Mouse (Mus musculus): ENCODE measurements around the gene Klk7. TPM values are rescaled to one million over a fixed set of nuclear protein-coding genes. Genes with fewer than 3 reads are reported as not detected.

The Klk7 gene
- total RNA-seq, 1 experiment from 2014 or later = not detected

DNA sequence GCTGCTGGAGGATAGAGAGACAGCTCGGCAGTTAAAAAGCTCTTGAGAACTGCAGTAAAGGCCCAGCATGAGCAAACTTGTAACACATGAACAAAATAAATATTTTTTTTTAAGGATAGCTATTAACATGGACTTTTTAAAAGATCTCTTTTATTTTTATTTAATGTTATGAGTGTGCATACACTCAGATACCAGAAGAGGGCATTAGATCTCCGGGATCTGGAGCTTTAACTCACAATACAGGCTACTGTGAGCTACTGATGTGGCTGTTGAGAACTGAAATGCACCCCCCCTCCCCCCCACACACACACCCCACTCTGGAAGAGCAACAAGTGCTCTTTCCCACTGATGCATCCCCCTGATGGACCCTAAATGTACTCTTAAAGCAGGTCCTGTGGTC, 21.8 kb upstream of the Klk7 start:
- ATAC-seq (replicated peaks; ENCODE audit: insufficient number of reproducible peaks, low FRiP score, low TSS enrichment, poor library complexity, severe bottlenecking) = no peak

DNA sequence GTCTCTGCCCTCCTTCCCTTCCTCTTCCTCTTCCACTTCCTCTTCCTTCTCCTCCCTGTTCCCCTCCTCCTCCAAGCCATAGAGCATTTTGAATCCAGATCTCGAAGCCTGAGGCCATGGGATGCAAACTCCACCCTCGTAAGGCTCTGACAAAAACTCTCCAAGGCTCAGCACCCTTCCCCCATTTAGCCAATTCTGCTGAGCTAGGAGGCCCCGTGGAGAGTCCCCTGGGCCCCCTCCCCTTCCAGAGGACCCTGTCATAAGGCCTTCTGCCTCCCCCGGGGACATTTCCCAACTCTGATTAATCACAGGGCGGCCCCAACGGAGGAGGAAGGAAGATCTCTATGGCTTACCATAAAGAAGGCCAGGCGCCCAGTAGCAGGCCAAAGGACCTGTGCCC, 19.5 kb upstream of the Klk7 start, which contains the start of gene Klk9:
Gene Klk9, plus strand, starts transcription at position 301 of the 400 bp plus-strand sequence.
- ATAC-seq (replicated peaks; ENCODE audit: insufficient number of reproducible peaks, low FRiP score, low TSS enrichment, poor library complexity, severe bottlenecking) = no peak

DNA sequence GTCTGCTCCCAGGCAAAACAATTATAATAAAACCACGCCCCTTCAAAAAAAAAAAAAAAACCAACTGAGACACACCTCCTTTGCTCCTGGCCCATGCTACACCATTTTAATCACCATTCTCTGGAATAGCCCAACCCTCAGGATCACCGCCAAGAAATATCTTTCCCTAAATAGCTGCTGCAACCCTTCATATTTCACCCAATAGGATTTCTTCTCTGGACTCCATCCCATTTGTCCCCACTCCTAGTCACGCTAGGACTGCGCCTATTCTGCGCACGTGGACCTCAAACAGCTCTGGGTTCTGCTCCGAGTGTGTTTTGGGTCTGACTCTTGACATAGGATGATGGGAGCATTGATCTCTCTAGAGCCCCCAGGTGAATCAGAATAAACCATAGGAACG, 14.7 kb upstream of the Klk7 start:
- ATAC-seq (replicated peaks; ENCODE audit: insufficient number of reproducible peaks, low FRiP score, low TSS enrichment, poor library complexity, severe bottlenecking) = no peak

DNA sequence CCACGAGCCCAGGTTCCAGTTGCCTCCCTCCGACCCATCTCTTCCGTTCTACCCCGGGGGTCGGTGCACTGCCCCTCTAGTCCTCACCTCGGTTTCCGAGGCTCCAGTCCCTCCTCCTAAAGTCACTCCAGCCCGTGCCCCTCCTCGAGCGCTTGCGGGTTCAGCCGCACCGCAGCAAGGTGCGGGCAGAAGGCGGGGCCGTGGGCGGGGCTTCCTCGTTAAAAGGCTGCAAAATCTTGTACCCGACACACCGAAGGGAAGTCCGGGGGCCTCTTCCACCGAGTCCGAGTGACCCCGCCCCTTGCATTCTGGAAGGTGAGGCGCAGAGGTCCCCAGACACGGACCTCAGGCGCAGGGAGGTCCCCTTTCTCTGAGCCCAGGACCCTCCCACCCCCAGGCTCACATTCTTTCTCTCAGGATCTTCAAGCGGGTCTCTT, 13.7 kb upstream of the Klk7 start, which contains the start of gene Klk8:
Gene Klk8, plus strand, starts transcription at position 245 of the 437 bp plus-strand sequence.
- no peak for ATAC-seq (replicated peaks; ENCODE audit: insufficient number of reproducible peaks, low FRiP score, low TSS enrichment, poor library complexity, severe bottlenecking)

DNA sequence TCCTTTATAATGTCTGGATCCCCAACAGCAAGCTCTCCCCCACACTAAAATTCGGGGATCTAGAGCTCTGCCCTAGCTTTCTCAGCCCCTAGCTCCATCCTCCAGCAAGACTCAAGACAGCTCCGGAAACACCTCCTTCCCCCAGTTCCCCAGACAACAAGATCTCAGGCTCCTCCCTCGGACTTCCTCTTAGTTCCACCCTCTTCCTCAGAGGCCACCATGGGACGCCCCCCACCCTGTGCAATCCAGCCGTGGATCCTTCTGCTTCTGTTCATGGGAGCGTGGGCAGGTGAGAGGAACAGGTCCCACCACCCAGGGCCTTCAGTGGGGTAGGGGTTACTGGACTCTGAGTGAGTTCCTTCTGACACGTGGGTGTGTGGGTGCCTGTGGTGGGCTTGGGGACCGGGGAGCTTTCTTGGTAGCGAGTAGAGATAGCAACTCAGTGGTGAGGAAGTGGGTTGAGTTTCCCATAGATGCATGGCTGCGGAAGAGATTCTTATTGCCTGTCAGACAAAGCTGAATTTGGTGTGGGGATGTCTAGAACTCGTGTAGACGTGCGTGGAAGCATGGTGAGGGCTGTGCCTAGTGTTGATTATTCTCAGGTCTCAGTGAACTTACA, 13.1 kb upstream of the Klk7 start:
- no peak for ATAC-seq (replicated peaks; ENCODE audit: insufficient number of reproducible peaks, low FRiP score, low TSS enrichment, poor library complexity, severe bottlenecking)

DNA sequence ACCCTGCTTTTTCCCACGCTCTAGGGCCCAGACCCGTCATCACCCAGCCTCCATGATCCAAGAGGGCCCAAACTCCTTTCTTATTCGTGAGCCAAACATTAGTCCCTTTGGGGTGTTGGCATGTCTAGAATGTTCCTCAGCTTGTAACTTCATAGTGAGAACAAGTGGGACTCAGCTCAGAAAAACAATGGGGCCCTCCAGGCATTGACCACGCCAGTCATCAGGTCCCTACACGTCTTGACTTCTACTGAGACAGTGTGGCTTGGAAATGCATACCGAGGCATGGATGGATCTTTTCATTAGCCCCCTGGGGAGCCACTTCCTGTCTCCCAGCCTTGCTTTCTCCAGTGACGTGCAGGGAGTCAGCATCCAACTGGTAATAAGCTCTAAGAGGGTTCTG, 11.2 kb upstream of the Klk7 start:
- ATAC-seq (replicated peaks; ENCODE audit: insufficient number of reproducible peaks, low FRiP score, low TSS enrichment, poor library complexity, severe bottlenecking) = no peak

DNA sequence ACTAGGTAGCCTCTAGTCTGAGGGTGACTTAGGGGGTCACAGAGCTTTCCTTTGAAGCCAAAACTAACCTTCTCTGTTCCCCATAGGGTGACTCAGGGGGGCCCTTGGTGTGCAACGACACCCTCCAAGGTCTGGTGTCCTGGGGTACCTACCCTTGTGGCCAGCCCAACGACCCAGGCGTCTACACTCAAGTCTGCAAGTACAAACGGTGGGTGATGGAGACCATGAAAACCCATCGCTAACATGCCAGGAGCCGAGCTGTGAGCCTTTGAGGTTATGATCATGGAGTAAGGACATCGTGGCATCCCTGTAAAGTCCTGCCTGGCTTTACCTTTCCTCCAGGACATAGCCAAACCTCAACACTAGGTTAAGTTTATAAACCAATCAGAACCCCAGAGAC, 4.1 kb downstream of the Klk7 start:
- no peak for ATAC-seq (replicated peaks; ENCODE audit: insufficient number of reproducible peaks, low FRiP score, low TSS enrichment, poor library complexity, severe bottlenecking)

DNA sequence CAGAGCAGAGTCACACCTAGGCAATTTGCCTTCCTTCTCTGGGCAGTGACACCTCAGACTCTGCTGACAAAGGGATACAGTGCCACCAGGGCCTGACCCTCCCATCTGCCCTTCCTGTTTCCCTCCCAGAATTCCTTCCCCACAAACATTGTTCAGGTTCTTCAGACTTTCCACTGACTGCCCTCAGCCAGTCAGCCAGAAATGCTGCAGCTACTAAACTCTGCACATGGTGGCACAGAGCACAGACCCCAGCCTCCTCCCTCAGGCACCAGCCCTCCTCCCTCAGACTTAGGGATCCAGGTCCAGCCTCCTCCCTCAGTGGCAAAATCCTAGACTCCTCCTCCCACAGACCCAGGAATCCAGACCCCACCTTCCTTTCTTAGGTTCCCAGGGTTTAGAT, 5.7 kb downstream of the Klk7 start:
- ATAC-seq (replicated peaks; ENCODE audit: insufficient number of reproducible peaks, low FRiP score, low TSS enrichment, poor library complexity, severe bottlenecking) = no peak

DNA sequence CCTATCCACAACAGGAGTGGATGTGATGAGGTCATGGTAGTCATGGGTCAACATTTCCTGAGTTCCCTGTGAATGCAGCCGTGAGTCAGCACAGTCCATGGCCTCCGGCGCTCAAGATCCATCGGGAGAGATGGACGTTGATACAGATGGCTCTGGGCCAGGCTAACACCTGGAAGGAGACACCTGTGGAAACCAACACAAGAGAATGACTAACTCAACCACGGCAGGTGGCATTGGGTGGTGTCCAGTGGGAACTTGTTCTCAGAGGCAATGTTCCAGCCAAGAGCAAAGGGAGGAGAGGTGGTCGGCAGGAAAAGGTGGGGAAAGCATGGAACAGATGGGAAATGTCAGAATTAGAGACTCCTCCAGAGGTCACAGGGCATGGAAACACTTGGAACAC, 10.5 kb downstream of the Klk7 start:
- no peak for ATAC-seq (replicated peaks; ENCODE audit: insufficient number of reproducible peaks, low FRiP score, low TSS enrichment, poor library complexity, severe bottlenecking)

DNA sequence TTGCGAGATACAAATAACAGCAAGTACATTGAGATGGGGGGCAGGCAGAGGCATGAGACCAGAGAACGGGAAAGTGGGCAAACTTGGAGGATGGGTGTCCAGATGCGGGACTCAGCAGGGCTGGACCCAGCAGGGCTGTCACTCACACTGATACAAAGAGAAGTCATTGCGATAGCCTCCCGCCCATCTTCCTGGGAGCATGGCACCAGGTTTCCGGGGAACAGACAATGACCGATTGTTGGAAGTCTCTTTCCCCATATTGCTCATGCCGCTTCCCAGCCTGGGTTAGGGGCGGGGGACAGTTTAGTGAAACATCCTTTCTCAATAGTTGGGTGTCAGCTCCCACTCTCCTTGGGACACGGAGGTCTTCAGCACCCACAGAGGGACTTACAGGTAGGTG, 13.1 kb downstream of the Klk7 start, which contains the start of gene Klk6:
Gene Klk6, plus strand, starts transcription at position 301 of the 400 bp plus-strand sequence.
- ATAC-seq (replicated peaks; ENCODE audit: insufficient number of reproducible peaks, low FRiP score, low TSS enrichment, poor library complexity, severe bottlenecking) = no peak

DNA sequence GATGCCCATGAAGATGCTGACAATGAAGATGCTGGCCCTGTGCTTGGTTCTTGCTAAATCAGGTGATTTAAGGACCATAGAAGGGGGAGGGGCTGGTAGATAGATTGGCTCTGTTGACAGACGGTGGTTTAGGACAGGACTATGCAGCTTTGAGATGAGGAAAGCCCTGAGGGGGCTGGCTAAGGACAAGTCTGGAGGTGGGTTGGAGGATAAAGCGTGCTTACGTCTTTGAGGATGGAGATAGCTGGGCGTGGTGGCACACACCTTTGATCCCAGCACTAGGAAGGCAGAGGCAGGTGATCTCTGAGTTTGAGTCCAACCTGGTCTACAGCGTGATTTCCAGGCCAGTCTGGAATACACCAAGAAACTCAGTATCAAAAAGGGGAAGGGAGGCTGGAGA, 15.0 kb downstream of the Klk7 start:
- no peak for ATAC-seq (replicated peaks; ENCODE audit: insufficient number of reproducible peaks, low FRiP score, low TSS enrichment, poor library complexity, severe bottlenecking)

DNA sequence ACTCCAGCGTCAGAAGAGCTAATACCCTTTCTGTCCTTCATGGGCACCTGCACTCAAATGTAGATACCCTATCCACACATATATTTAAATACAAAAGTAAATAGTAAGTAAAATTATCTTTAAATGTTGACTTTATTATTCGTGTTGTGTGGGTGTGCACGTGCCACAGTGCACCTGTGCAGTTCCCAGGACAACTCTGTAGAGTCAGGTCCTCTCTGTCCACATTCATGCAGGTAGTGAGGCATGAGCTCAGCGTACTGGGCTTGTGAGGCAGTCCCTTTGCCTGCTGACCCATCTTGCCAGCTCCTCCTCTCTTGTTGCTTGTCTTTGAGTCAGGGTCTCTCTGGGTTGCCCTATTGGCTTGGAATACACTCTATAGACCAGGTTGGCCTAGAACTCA, 16.6 kb downstream of the Klk7 start:
- no peak for ATAC-seq (replicated peaks; ENCODE audit: insufficient number of reproducible peaks, low FRiP score, low TSS enrichment, poor library complexity, severe bottlenecking)

DNA sequence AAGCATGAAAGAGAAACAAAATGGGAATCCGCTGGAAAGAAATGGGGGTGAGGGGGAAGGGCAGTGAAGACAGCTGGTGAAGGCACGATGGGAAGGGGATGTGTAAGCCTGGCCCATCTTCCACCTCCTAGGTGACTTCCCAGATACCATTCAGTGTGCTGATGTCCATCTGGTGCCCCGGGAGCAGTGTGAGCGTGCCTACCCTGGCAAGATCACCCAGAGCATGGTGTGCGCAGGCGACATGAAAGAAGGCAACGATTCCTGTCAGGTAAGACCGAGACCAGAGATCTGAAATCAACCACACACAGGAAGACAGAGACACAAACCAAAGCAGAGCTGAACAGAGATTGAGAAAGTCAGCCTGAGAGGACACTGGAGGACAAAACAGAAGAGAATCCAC, 17.9 kb downstream of the Klk7 start:
- ATAC-seq (replicated peaks; ENCODE audit: insufficient number of reproducible peaks, low FRiP score, low TSS enrichment, poor library complexity, severe bottlenecking) = no peak

DNA sequence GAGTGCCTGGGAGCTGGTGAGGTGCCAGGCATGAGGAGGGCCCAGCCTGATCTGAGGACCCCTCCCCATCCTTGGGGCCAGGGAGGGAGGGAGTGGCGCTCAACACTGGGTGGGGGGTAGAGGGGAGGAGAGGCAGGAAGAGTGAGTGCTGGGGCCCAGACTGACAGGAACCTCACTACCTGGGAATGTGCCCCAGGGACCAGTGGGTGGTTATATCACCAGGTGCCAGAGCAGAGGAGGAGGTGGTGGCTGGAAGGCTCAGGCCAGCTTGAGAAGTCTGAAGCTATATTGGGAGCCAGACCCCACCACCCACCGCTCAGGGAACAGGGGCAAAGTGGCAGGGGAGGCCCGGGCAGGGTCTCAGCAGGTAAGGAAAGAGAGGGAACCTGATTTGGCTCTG, 30.6 kb downstream of the Klk7 start, which contains the start of gene Klk5:
Gene Klk5, plus strand, starts transcription at position 271 of the 400 bp plus-strand sequence.
- no peak for ATAC-seq (replicated peaks; ENCODE audit: insufficient number of reproducible peaks, low FRiP score, low TSS enrichment, poor library complexity, severe bottlenecking)

DNA sequence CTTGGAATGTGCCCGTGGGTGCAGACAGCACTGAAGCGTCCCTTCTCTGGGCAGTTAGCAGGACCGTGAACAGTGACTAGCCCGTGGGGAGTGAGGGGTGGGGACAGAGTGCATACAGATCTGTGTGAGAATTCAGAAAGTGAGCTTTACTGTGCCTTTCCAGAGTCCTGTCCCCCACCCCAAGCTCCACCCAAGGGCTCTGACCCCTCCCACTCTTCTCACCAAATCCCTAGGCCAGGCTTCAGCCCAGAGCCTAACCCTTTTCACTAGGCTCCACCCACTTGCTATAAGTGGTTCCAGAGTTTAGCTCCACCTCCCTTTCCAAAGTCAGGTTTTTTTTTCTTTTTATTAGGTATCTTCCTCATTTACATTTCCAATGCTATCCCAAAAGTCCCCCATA, 32.7 kb downstream of the Klk7 start:
- ATAC-seq (replicated peaks; ENCODE audit: insufficient number of reproducible peaks, low FRiP score, low TSS enrichment, poor library complexity, severe bottlenecking) = no peak

DNA sequence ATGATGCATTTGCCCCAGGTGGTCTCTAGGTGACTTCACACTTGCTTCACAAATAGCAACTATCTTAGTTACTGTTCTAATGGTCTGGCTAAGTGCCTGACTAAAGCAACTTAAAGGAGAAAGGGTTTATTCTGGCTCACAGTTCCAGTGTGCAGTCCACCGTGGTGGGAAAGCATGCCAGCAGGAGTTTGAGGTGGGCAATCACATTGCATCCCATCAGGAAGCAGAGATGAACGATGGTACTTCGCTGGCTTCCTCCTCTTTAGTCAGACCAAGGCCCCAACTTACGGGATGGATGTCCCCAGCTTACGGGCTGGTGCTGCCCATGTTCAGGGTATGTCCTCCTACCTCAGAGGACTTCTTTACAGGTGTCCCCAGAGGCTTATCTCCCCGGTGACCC, 40.5 kb downstream of the Klk7 start:
- no peak for ATAC-seq (replicated peaks; ENCODE audit: insufficient number of reproducible peaks, low FRiP score, low TSS enrichment, poor library complexity, severe bottlenecking)

DNA sequence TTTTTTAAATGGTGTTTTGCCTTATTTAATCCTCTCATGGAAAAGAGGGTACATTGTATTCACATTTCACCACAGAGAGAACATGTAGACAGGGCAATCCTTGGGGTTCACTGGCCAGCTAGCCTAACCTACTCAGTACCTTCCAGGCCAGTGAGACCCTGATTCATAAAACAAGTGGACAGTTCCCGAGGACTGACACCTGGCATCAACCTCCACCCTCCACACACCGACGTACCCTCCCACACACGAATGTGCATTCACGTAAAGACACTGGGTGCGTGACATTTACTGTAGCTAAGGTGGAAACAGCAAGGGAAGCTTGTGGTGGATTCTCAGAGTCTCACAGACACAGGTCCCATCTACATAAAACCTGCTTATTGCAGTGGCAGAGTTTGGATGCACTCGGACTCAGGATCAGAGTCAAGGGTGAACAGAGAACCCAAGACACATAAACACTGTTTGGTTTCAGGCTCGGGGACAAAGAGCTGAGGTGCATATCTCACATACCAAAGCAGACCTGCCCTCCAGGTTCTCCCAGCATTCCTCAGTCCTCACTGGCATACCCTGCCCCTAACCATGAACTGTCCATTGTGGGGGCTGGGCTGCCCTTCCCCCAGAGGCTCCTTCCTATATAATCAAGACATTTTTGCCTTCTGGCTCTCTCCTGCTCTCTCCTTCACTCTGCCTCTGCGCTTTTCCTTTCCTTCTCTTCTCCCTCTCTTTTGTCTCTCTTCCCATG, 43.7 kb downstream of the Klk7 start:
- no peak for ATAC-seq (replicated peaks; ENCODE audit: insufficient number of reproducible peaks, low FRiP score, low TSS enrichment, poor library complexity, severe bottlenecking)

DNA sequence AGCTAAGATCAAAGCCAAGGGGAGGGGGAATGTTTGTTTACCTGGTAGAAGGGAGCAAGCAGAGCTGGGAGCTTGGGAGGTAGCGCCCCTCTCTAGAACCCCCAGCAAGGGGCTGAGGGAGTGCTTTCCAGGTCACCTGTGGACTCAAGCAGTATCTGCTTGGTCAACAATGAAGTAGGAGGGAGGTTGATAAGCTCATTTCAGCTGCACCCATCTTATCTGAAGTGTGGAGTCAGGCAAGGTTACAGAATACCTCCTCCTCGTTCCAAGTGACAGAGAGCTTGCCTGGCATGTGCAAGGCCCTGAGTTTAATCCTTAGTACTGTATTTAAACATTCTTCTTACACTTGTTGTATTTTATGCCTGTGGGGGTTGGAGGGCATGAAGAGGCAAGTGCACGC, 44.6 kb downstream of the Klk7 start:
- no peak for ATAC-seq (replicated peaks; ENCODE audit: insufficient number of reproducible peaks, low FRiP score, low TSS enrichment, poor library complexity, severe bottlenecking)

DNA sequence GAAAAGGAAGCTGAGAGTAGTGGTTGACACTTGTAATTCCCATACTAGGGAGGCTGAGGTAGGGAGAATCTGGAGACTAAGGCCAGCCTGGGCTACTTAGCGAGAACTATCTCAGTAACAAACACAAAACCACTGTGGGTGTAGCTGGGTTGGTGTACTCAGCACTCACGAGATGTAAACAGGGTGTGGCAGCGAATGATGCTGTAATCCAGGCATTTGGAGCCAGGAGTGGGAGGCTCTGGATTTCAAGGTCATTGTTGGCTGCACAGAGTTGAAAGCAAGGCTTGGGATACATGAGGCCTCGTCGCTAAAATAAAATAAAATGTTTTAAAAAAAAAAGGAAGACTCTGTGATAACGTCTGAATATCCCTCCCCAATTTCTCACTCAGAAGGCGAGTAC, 45.2 kb downstream of the Klk7 start:
- ATAC-seq (replicated peaks; ENCODE audit: insufficient number of reproducible peaks, low FRiP score, low TSS enrichment, poor library complexity, severe bottlenecking) = no peak

DNA sequence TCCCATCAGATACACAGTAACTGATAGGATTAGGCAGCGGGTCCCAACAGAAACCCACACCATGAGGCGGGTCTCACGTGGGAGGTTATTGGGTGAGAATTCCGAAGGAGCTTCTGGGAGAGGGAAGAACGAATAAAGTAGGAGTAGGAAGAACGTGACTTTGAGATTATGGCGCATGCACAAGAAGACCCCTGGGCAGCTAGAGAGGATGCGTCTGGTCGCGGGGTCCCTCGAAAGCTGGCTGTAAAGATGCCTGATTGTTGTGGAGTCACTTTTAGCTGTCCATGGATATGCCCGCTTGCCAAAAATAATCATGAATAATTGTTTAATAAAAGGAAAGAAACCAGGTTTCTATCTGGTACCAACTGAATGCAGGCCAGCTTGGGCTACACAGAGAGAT, 46.4 kb downstream of the Klk7 start:
- no peak for ATAC-seq (replicated peaks; ENCODE audit: insufficient number of reproducible peaks, low FRiP score, low TSS enrichment, poor library complexity, severe bottlenecking)

All from monocyte, adult 5-6 weeks (primary cell).